Mouse (Mus musculus): ENCODE data around the gene 4930430A15Rik. TPM values are rescaled to one million over a fixed set of nuclear protein-coding genes. Genes with fewer than 3 reads are reported as not detected.

4930430A15Rik gene
- polyA plus RNA-seq (2016; fragmentation: Nextera tagmentation; extraction: Ambion mirVana) = not detected in 2 replicates

- H3K27ac ChIP-seq = no peak within 1 kb of the TSS
- no peak within 1 kb of the TSS for H3K4me3 ChIP-seq
- no peaks in the 10 kb centered on the region for H3K36me3 ChIP-seq
- no peaks in the 10 kb centered on the region for H3K9me3 ChIP-seq (replicated peaks)
- no peaks in the 10 kb centered on the region for H3K4me1 ChIP-seq
- 72% methylated on average over 6 of the region's 6 CpGs for WGBS (ENCODE audit: insufficient replicate concordance)
- H3K27me3 ChIP-seq (replicated peaks) = no peaks in the 10 kb centered on the region
- ATAC-seq = no peak
- H3K9ac ChIP-seq = no peak within 1 kb of the TSS
- no peak within 1 kb of the TSS for H3K4me2 ChIP-seq
Observed at GRCm38 (mm10) chr2:111229502-111229901, at the start of gene 4930430A15Rik. Gene 4930430A15Rik, minus strand, starts transcription at chr2:111229602.

DNA sequence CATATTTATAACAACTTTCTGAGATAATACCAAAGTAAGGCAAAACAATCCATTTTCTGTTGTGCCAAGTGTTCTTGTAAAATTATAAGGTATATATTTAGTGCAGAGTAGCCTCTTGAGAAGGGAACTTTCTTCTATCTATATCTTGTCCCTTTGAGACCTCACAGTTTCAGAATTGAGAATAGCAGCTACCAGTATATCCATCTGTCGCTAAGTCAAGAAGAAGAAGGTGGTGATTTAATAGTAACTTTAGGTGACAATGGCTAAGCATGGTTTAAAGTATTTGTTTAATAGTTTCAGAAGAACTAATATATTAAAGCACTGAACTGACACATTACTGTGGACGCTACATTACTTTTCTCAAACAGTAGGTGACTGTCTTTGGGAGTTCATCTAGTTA, 44.6 kb upstream of the 4930430A15Rik start, which contains the start of gene Olfr1277:
Gene Olfr1277 (minus strand): TSS at position 101 of the 400 bp plus-strand sequence.
- H3K4me3 ChIP-seq = no peak within 1 kb of the TSS
- H3K9me3 ChIP-seq (replicated peaks) = no peaks in the 10 kb centered on the region
- H3K36me3 ChIP-seq = no peaks in the 10 kb centered on the region
- no peaks in the 10 kb centered on the region for H3K4me1 ChIP-seq
- no peak for ATAC-seq
- no peak within 1 kb of the TSS for H3K4me2 ChIP-seq
- H3K9ac ChIP-seq = no peak within 1 kb of the TSS
- H3K27me3 ChIP-seq (replicated peaks) = no peaks in the 10 kb centered on the region
- 61% methylated on average over 2 of the region's 2 CpGs for WGBS (ENCODE audit: insufficient replicate concordance)
- H3K27ac ChIP-seq = no peak within 1 kb of the TSS

- no peaks in the 10 kb centered on the region for H3K4me1 ChIP-seq
- no peak within 1 kb of the TSS for H3K9ac ChIP-seq
- no peak within 1 kb of the TSS for H3K4me3 ChIP-seq
- H3K27ac ChIP-seq = no peak within 1 kb of the TSS
- no peak within 1 kb of the TSS for H3K4me2 ChIP-seq
- H3K9me3 ChIP-seq (replicated peaks) = no peaks in the 10 kb centered on the region
- no peaks in the 10 kb centered on the region for H3K36me3 ChIP-seq
- ATAC-seq = no peak
- no peaks in the 10 kb centered on the region for H3K27me3 ChIP-seq (replicated peaks)
Observed at GRCm38 (mm10) chr2:111254216-111254615, 24.8 kb upstream of the 4930430A15Rik start, which contains the start of gene Olfr1276. Gene Olfr1276, plus strand, starts transcription at chr2:111254516.

DNA sequence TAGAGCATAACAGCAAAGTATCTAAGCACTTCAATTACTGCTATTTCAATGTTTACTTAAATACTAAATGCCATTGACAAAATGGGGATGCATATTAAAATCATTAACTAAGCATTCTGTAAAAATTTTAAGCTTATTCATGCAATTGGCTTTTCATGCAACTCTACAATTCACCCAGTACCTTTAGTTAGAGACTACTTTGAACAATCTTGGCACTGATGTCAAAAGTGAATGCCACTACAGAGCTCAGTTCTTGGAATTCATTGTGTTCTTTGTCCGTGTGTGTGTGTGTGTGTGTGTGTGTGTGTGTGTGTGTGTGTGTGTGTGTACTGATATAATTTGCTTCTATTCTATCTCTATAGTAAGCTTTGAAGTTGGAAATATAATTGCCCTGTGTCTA, 5.8 kb upstream of the 4930430A15Rik start, which contains the start of gene Olfr1275:
Gene Olfr1275 (minus strand): TSS at position 101 of the 400 bp plus-strand sequence.
- Histone ChIP-seq H3K27ac (no peak within 1 kb of the TSS), H3K9me3 (replicated peaks) (no peaks in the 10 kb centered on the region), H3K27me3 (replicated peaks) (no peaks in the 10 kb centered on the region), H3K4me2 (no peak within 1 kb of the TSS), H3K9ac (no peak within 1 kb of the TSS), H3K4me3 (no peak within 1 kb of the TSS), H3K36me3 (no peaks in the 10 kb centered on the region), H3K4me1 (no peaks in the 10 kb centered on the region)
- no peak for ATAC-seq
- WGBS (ENCODE audit: insufficient replicate concordance) = 67% methylated on average over 1 of the region's 1 CpGs

DNA sequence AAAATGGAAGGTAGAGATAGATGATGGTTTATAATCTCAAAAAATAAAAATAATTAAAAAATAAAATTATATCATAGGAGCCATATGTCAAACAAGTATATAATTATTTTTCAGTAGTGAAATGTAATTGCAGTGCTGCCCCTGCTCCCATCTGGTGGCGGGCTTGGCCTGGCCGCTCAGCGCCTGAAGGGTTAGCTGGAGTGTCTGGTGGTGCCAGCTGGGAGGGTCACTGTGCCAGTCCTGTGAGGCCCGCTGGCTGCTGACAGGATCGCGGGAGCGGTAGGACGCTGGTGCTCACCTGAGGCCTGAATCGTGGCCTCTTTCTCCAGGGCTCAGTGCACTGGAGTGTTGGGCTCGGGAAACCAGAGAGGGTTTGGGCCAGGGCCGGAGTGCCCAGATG, 47.3 kb downstream of the 4930430A15Rik start:
- no peak for ATAC-seq
- no peak overlapping the region for H3K4me2 ChIP-seq
- H3K4me1 ChIP-seq = no peaks in the 10 kb centered on the region
- no peak overlapping the region for H3K9ac ChIP-seq
- H3K36me3 ChIP-seq = no peaks in the 10 kb centered on the region
- H3K4me3 ChIP-seq = no peak overlapping the region
- H3K9me3 ChIP-seq (replicated peaks) = 0 out of 2 replicates have a peak, but pooled peaks cover 5% of the 10 kb centered on the region
- no peaks in the 10 kb centered on the region for H3K27me3 ChIP-seq (replicated peaks)
- no peak overlapping the region for H3K27ac ChIP-seq
- WGBS (ENCODE audit: insufficient replicate concordance) = 81% methylated on average over 11 of the region's 11 CpGs

GRCm38 (mm10) chr2:111152836-111153235, 76.6 kb downstream of the 4930430A15Rik start, which contains the start of gene Gm15130:
Gene Gm15130, minus strand, starts transcription at chr2:111152936.
- 60% methylated on average over 2 of the region's 2 CpGs for WGBS (ENCODE audit: insufficient replicate concordance)
- no peaks in the 10 kb centered on the region for H3K27me3 ChIP-seq (replicated peaks)
- no peaks in the 10 kb centered on the region for H3K36me3 ChIP-seq
- no peak within 1 kb of the TSS for H3K4me3 ChIP-seq
- no peaks in the 10 kb centered on the region for H3K9me3 ChIP-seq (replicated peaks)
- no peak within 1 kb of the TSS for H3K4me2 ChIP-seq
- no peak for ATAC-seq
- no peak within 1 kb of the TSS for H3K9ac ChIP-seq
- no peak within 1 kb of the TSS for H3K27ac ChIP-seq
- H3K4me1 ChIP-seq = no peaks in the 10 kb centered on the region

GRCm38 (mm10) chr2:111135739-111136138, 93.7 kb downstream of the 4930430A15Rik start:
- no peak for ATAC-seq
- H3K9me3 ChIP-seq (replicated peaks) = no peaks in the 10 kb centered on the region
- no peaks in the 10 kb centered on the region for H3K36me3 ChIP-seq
- no peaks in the 10 kb centered on the region for H3K4me1 ChIP-seq
- H3K4me2 ChIP-seq = no peak overlapping the region
- no peaks in the 10 kb centered on the region for H3K27me3 ChIP-seq (replicated peaks)
- no peak overlapping the region for H3K4me3 ChIP-seq
- H3K9ac ChIP-seq = no peak overlapping the region
- WGBS (ENCODE audit: insufficient replicate concordance) = 65% methylated on average over 5 of the region's 5 CpGs
- H3K27ac ChIP-seq = no peak overlapping the region

Other genes with a start within 250 kb of the 4930430A15Rik start
- not detected in 2 replicates for gene Gm13941, start 123.6 kb downstream of the 4930430A15Rik start, polyA plus RNA-seq (2016; fragmentation: Nextera tagmentation; extraction: Ambion mirVana)
- not detected in 2 replicates for gene Gm15130, start 76.7 kb downstream of the 4930430A15Rik start, polyA plus RNA-seq (2016; fragmentation: Nextera tagmentation; extraction: Ambion mirVana)
- not detected in 2 replicates for gene Olfr1275, start 5.7 kb upstream of the 4930430A15Rik start, polyA plus RNA-seq (2016; fragmentation: Nextera tagmentation; extraction: Ambion mirVana)
- gene Olfr1276, start 24.9 kb upstream of the 4930430A15Rik start, polyA plus RNA-seq (2016; fragmentation: Nextera tagmentation; extraction: Ambion mirVana) = not detected in 2 replicates
- not detected in 2 replicates for gene Olfr1277, start 44.5 kb upstream of the 4930430A15Rik start, polyA plus RNA-seq (2016; fragmentation: Nextera tagmentation; extraction: Ambion mirVana)
- not detected in 2 replicates for gene Olfr1278, start 60.5 kb upstream of the 4930430A15Rik start, polyA plus RNA-seq (2016; fragmentation: Nextera tagmentation; extraction: Ambion mirVana)
- not detected in 2 replicates for gene Olfr1279, start 71.0 kb upstream of the 4930430A15Rik start, polyA plus RNA-seq (2016; fragmentation: Nextera tagmentation; extraction: Ambion mirVana)
- gene Olfr1280, start 84.4 kb upstream of the 4930430A15Rik start, polyA plus RNA-seq (2016; fragmentation: Nextera tagmentation; extraction: Ambion mirVana) = not detected in 2 replicates
- not detected in 2 replicates for gene Olfr1281, start 96.9 kb upstream of the 4930430A15Rik start, polyA plus RNA-seq (2016; fragmentation: Nextera tagmentation; extraction: Ambion mirVana)
- gene Olfr1282, start 106.5 kb upstream of the 4930430A15Rik start, polyA plus RNA-seq (2016; fragmentation: Nextera tagmentation; extraction: Ambion mirVana) = not detected in 2 replicates
- gene Olfr1283, start 137.2 kb upstream of the 4930430A15Rik start, polyA plus RNA-seq (2016; fragmentation: Nextera tagmentation; extraction: Ambion mirVana) = not detected in 2 replicates
- gene Olfr1284, start 145.9 kb upstream of the 4930430A15Rik start, polyA plus RNA-seq (2016; fragmentation: Nextera tagmentation; extraction: Ambion mirVana) = not detected in 2 replicates
- gene Olfr1286, start 193.5 kb upstream of the 4930430A15Rik start, polyA plus RNA-seq (2016; fragmentation: Nextera tagmentation; extraction: Ambion mirVana) = not detected in 2 replicates
- gene Olfr1287, start 219.5 kb upstream of the 4930430A15Rik start, polyA plus RNA-seq (2016; fragmentation: Nextera tagmentation; extraction: Ambion mirVana) = not detected in 2 replicates
- gene Olfr1288, start 244.5 kb upstream of the 4930430A15Rik start, polyA plus RNA-seq (2016; fragmentation: Nextera tagmentation; extraction: Ambion mirVana) = not detected in 2 replicates

Data from liver, embryonic 12.5 days (tissue).